Mouse (Mus musculus) gastrocnemius, adult 2 months (tissue): ENCODE measurements around the gene Ankrd55. TPM values are rescaled to one million over a fixed set of nuclear protein-coding genes. Genes with fewer than 3 reads are reported as not detected.
A peak's percentile ranks its signal among the peaks of the same experiment; 100 is the strongest.
"Not testable (repeated sequence)": the region's sequence is repeated elsewhere in the genome, so short reads cannot be mapped to it uniquely, and the experiment has no call there.

Source experiments
- DNase-seq: peaks from one replicate; pipeline ENCODE4 v3.0.0; 2022
- H3K27ac ChIP-seq: fragments of 200-600 bp; 2 replicates; pipeline ENCODE4 v1.8.1; 2022; ENCODE audit warnings: mild to moderate bottlenecking
- H3K4me3 ChIP-seq: fragments of 200-600 bp; 2 replicates; pipeline ENCODE4 v1.8.1; 2022; ENCODE audit warnings: mild to moderate bottlenecking, moderate library complexity
- CTCF ChIP-seq: fragments of 200-600 bp; IDR thresholded peaks from 2 replicates; pipeline ENCODE4 v1.8.1; 2022; ENCODE audit warnings: antibody characterized with exemption, mild to moderate bottlenecking, moderate library complexity
- intact Hi-C: fragments of 180-260 bp; cut with DNase I; formaldehyde crosslinking; loops from one replicate; pipeline ENCODE4 v1.15.1; 2025
- total RNA-seq, 2 experiments: library from RNA; stranded (reverse); gene quantifications; 2 replicates each; pipeline ENCODE4 v1.2.3; 2021

Gene Ankrd55
- total RNA-seq, 2 experiments from 2014 or later = not detected

GRCm38 (mm10) chr13:112415896-112416295, 127.6 kb downstream of the Ankrd55 start:
- peak overlapping the region; percentile 73 for H3K27ac ChIP-seq
- DNase-seq = no peak
- no peak for TF ChIP-seq CTCF
- H3K4me3 ChIP-seq = no peak overlapping the region
- intact Hi-C loops = no loop called here

GRCm38 (mm10) chr13:112416410-112417162, 128.3 kb downstream of the Ankrd55 start:
- intact Hi-C loops = no loop called here
- DNase-seq = no peak
- TF ChIP-seq CTCF = no peak
- Histone ChIP-seq H3K4me3 (peak overlapping the region; percentile 37), H3K27ac (peak overlapping the region; percentile 73)

- Histone ChIP-seq H3K4me3 (no peak overlapping the region), H3K27ac (peak overlapping the region; percentile 73)
- no peak for TF ChIP-seq CTCF
- DNase-seq = no peak
- intact Hi-C loops = no loop called here
These were observed 128.9 kb downstream of the Ankrd55 start for GRCm38 (mm10) chr13:112417163-112417523.

GRCm38 (mm10) chr13:112417861-112418423, 129.7 kb downstream of the Ankrd55 start:
- intact Hi-C loops = no loop called here
- Histone ChIP-seq H3K4me3 (no peak overlapping the region), H3K27ac (no peak overlapping the region)
- no peak for DNase-seq
- TF ChIP-seq CTCF = no peak

- intact Hi-C loops = no loop called here
- Histone ChIP-seq H3K27ac (no peak overlapping the region), H3K4me3 (no peak overlapping the region)
- DNase-seq = no peak
- TF ChIP-seq CTCF = no peak
These were observed 130.3 kb downstream of the Ankrd55 start for GRCm38 (mm10) chr13:112418595-112418994.

- no peak overlapping the region for H3K27ac ChIP-seq
- DNase-seq = no peak
- no peak for TF ChIP-seq CTCF
- no peak overlapping the region for H3K4me3 ChIP-seq
- intact Hi-C loops = no loop called here
These were observed 136.0 kb downstream of the Ankrd55 start for GRCm38 (mm10) chr13:112424212-112424611.

GRCm38 (mm10) chr13:112424635-112425034, 136.4 kb downstream of the Ankrd55 start:
- no peak overlapping the region for H3K4me3 ChIP-seq
- H3K27ac ChIP-seq = no peak overlapping the region
- DNase-seq = no peak
- intact Hi-C loops = no loop called here
- no peak for TF ChIP-seq CTCF

GRCm38 (mm10) chr13:112425181-112425654, 137.0 kb downstream of the Ankrd55 start:
- no peak for TF ChIP-seq CTCF
- intact Hi-C loops = no loop called here
- Histone ChIP-seq H3K4me3 (no peak overlapping the region), H3K27ac (no peak overlapping the region)
- no peak for DNase-seq

- no peak overlapping the region for H3K4me3 ChIP-seq
- intact Hi-C loops = no loop called here
- no peak overlapping the region for H3K27ac ChIP-seq
- no peak for TF ChIP-seq CTCF
- DNase-seq = no peak
These were observed 138.2 kb downstream of the Ankrd55 start for GRCm38 (mm10) chr13:112426265-112427135.

GRCm38 (mm10) chr13:112427136-112427470, 138.9 kb downstream of the Ankrd55 start:
- H3K4me3 ChIP-seq, H3K27ac ChIP-seq, intact Hi-C loops, DNase-seq: not testable (repeated sequence)

GRCm38 (mm10) chr13:112427521-112427920, 139.3 kb downstream of the Ankrd55 start:
- intact Hi-C loops = no loop called here
- TF ChIP-seq CTCF = no peak

GRCm38 (mm10) chr13:112433271-112433670, 145.0 kb downstream of the Ankrd55 start:
- no peak overlapping the region for H3K27ac ChIP-seq
- H3K4me3 ChIP-seq = no peak overlapping the region
- intact Hi-C loops = no loop called here
- TF ChIP-seq CTCF = no peak
- no peak for DNase-seq

More at GRCm38 (mm10) chr13:112427521-112427920, 139.3 kb downstream of the Ankrd55 start:
- Histone ChIP-seq H3K27ac (no peak overlapping the region), H3K4me3 (no peak overlapping the region)
- DNase-seq = no peak

Other genes with a start within 250 kb of the Ankrd55 start
- 100 to 1,000 TPM; 171 to 183 TPM for gene Il6st, start 175.6 kb downstream of the Ankrd55 start, total RNA-seq